Mouse (Mus musculus) stomach, postnatal 0 days (tissue): ENCODE measurements around the gene Sash1. TPM values are rescaled to one million over a fixed set of nuclear protein-coding genes. Genes with fewer than 3 reads are reported as not detected.

ENCODE experiments used
- ATAC-seq: fragments of 200-750 bp; cut with Nextera tagmentation; 2 replicates; pipeline ENCODE4 v1.8.0; 2017; ENCODE audit not compliant: low FRiP score, low TSS enrichment
- DNase-seq: peaks from one replicate; pipeline ENCODE4 v3.0.0-alpha.2; 2016; ENCODE audit warnings: low spot score
- H3K27ac ChIP-seq: fragments of 300-500 bp; sonication (generic); replicated peaks from 2 replicates; pipeline ENCODE4 v1.5.1; 2014; ENCODE audit warnings: mild to moderate bottlenecking, control low read depth
- H3K27me3 ChIP-seq: fragments of 300-500 bp; sonication (generic); 2 replicates; pipeline ENCODE4 v1.6.1; 2014; ENCODE audit warnings: low read length; ENCODE audit not compliant: control insufficient read depth, insufficient read depth
- H3K36me3 ChIP-seq: fragments of 300-500 bp; sonication (generic); 2 replicates; pipeline ENCODE4 v1.6.1; 2014; ENCODE audit warnings: low read length, mixed read lengths; ENCODE audit not compliant: control insufficient read depth, insufficient read depth
- H3K4me1 ChIP-seq: fragments of 300-500 bp; sonication (generic); replicated peaks from 2 replicates; pipeline ENCODE4 v1.6.1; 2014; ENCODE audit warnings: antibody characterized with exemption; ENCODE audit not compliant: control insufficient read depth, insufficient read depth
- H3K4me2 ChIP-seq: fragments of 300-500 bp; sonication (generic); replicated peaks from 2 replicates; pipeline ENCODE4 v1.6.1; 2014; ENCODE audit warnings: low read depth, mild to moderate bottlenecking, control low read depth, moderate library complexity
- H3K4me3 ChIP-seq: fragments of 300-500 bp; sonication (generic); 2 replicates; pipeline ENCODE4 v1.5.1; 2014; ENCODE audit warnings: low read depth, low read length, control low read depth
- H3K9ac ChIP-seq: fragments of 300-500 bp; sonication (generic); 2 replicates; pipeline ENCODE4 v1.6.1; 2014; ENCODE audit warnings: mild to moderate bottlenecking, low read length, control low read depth, mixed read lengths
- H3K9me3 ChIP-seq: fragments of 300-500 bp; sonication (generic); 2 replicates; pipeline ENCODE4 v1.6.1; 2016; ENCODE audit warnings: low read length; ENCODE audit not compliant: control insufficient read depth
- CTCF ChIP-seq: IDR thresholded peaks from 2 replicates; pipeline ENCODE4 v1.5.1; 2016; ENCODE audit warnings: antibody characterized with exemption, low read depth, mild to moderate bottlenecking, moderate library complexity
- EP300 ChIP-seq: optimal IDR thresholded peaks from 2 replicates; pipeline ENCODE3; 2016; ENCODE audit warnings: antibody characterized with exemption
- WGBS: fragments of 180-500 bp; shearing (Covaris S2); extraction: QIAGEN DNeasy Blood & Tissue Kit; methylation state at CpG from one replicate; pipeline ENCODE4 v1.1.7; 2014; 5-methylcytosine and 5-hydroxymethylcytosine counted together
- polyA plus RNA-seq: library from polyadenylated mRNA; unstranded; fragments of >200 nt; fragmentation: Nextera tagmentation; extraction: Ambion mirVana; gene quantifications from 2 replicates; pipeline ENCODE4 v1.2.1, GENCODE M21; 2015

Gene Sash1
- polyA plus RNA-seq, 1 experiment from 2014 or later: 3.8 TPM

DNA sequence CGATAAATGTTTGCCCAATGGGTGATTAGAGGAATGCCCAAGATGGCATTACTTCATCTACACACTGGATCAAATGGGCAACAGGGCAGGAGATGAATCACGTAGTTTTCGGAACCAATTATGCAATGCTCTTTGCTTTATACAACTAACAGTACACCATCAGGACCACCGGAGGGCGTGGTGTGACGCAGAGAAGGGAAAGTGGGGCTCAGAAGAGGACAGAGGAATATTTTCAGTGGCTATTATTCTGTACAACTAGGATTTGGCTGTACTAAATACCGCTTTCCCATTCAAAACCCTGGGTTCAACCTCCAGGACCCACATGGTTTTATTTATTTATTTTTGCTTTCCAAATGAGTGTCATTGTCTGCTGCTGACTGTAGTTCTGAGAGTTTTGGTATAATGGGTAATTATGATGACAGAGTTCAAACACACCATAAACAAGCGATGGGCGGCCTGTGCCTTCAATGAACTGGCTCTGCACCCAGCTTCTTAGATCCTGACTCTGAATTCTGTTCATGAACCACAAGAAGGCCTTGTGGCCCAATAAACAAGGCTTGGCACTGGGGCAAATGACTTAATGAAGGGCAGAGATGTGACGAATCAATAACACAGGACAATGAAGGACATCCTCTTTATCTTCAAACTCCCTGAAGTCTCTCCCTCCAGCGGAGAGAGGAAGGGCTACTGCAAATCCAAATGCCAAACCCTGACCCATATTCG lies 114.8 kb downstream of the Sash1 start:
- no peak overlapping the region for H3K27ac ChIP-seq
- H3K27me3 ChIP-seq: no peaks in the 10 kb centered on the region
- H3K4me3 ChIP-seq: no peak overlapping the region
- H3K36me3 ChIP-seq: peaks cover 2% of the 10 kb centered on the region; the same call in 1 of the 2 replicates
- H3K9me3 ChIP-seq: no peaks in the 10 kb centered on the region
- no peaks in the 10 kb centered on the region for H3K4me1 ChIP-seq
- H3K9ac ChIP-seq: no peak overlapping the region
- ATAC-seq (no peak), DNase-seq (no peak)
- no peak overlapping the region for H3K4me2 ChIP-seq
- WGBS: 90% methylated on average over 12 of the region's 12 CpGs
- TF ChIP-seq EP300: no peak
- TF ChIP-seq CTCF: peak; percentile 31

DNA sequence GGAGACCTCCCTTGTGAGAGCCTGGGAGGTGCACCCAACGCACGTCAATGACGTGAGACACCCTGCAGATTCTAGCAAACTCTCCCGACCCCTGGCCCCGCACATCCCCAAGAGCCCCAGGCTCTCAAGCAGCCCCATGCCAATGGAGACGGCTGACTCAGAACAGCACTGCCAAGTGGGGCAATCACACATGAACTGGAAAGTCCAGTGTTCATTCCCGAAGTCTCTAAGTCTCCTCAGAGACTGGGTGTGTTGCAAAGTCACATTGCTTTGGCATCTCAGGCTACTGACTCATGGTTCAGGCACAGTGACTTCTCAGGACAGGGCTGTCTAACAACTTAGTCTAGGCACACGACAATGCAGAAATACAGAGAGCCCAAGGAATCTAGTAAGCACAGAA lies 117.2 kb downstream of the Sash1 start:
- DNase-seq: no peak
- H3K4me3 ChIP-seq: no peak overlapping the region
- H3K9me3 ChIP-seq: no peaks in the 10 kb centered on the region
- no peak overlapping the region for H3K27ac ChIP-seq
- 72% methylated on average over 8 of the region's 8 CpGs for WGBS
- H3K27me3 ChIP-seq: no peaks in the 10 kb centered on the region
- no peaks in the 10 kb centered on the region for H3K4me1 ChIP-seq
- H3K36me3 ChIP-seq: peaks cover 5% of the 10 kb centered on the region; the same call in 1 of the 2 replicates
- no peak for ATAC-seq
- no peak for TF ChIP-seq EP300
- no peak for TF ChIP-seq CTCF
- H3K9ac ChIP-seq: no peak overlapping the region
- H3K4me2 ChIP-seq: no peak overlapping the region

DNA sequence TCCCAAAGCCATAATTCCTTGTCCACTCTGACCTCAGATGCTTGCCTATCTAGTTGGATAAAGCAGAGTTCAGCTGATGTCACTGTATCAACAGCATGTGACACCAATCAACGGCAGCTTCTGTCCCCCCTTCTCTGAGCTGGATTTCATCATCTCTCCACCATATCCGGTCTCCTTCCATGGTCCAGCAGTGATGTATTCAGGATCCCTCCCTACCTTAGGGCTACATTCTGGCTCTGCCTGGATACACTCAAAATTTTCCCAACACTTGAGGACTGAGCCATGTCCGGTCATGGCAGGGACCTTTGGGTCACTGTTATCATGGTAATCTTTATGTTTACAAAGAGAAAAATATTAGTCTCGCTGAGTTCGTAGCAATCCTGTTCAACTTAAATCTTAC lies 118.5 kb downstream of the Sash1 start:
- DNase-seq (no peak), ATAC-seq (no peak)
- H3K27ac ChIP-seq: no peak overlapping the region
- TF ChIP-seq CTCF (no peak), EP300 (no peak)
- H3K4me3 ChIP-seq: no peak overlapping the region
- H3K36me3 ChIP-seq: peaks cover 5% of the 10 kb centered on the region; the same call in 1 of the 2 replicates
- no peaks in the 10 kb centered on the region; the same call in 1 of the 2 replicates for H3K4me1 ChIP-seq
- H3K27me3 ChIP-seq: no peaks in the 10 kb centered on the region
- H3K9me3 ChIP-seq: no peaks in the 10 kb centered on the region
- WGBS: 55% methylated on average over 5 of the region's 5 CpGs
- H3K9ac ChIP-seq: no peak overlapping the region
- H3K4me2 ChIP-seq: no peak overlapping the region

DNA sequence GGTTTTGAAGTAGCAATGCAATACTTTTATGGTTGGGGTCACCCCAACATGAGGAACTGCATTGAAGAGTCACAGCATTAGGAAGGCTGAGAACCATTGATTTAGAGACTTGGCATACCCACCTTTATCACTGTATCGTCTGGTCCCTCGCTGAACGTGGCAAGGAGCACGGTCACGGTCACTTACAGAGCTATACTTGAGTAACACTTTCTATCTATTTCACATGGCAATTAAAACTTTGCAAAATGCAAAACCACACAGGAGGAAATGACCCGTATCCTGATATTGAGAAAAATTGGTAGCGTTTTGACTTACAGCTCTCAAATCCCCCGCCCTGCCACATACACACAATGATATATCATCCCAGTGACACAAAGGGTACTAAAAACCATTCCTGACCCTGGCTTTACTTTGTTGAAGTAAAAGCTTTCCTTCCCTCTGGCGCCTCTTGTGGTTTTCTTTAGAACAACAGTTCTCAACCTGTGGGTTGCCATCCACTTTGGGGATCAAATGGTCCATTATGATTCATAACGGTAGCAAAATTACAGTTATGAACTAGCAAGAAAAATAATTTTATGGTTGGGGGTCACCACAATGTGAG lies 119.8 kb downstream of the Sash1 start:
- DNase-seq: no peak
- Histone ChIP-seq H3K27me3 (no peaks in the 10 kb centered on the region), H3K9me3 (no peaks in the 10 kb centered on the region), H3K4me1 (no peaks in the 10 kb centered on the region; the same call in 1 of the 2 replicates), H3K9ac (no peak overlapping the region), H3K4me3 (no peak overlapping the region), H3K27ac (no peak overlapping the region), H3K36me3 (peaks cover 5% of the 10 kb centered on the region; the same call in 1 of the 2 replicates), H3K4me2 (no peak overlapping the region)
- TF ChIP-seq CTCF (peak; percentile 74), EP300 (no peak)
- 76% methylated on average over 10 of the region's 10 CpGs for WGBS
- ATAC-seq: no peak

DNA sequence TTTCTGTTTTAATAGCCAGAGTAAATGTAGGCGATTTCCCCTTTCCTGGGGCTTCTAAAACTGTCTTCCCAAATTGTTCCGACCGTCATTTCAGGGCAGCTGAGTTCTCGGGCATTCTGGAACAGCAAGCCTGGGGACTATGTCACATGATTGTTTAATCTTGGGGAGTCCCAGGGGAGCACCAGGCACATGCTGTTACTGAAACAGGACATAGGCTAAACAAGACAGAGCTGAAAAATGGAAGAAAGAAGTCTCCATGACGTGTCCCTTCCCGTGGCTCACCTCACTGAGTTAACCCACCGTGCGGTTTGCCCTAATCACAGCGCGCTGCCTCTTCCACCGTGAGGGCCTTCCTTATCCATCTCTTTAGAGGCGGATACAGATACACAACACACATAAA lies 123.1 kb downstream of the Sash1 start:
- no peaks in the 10 kb centered on the region for H3K9me3 ChIP-seq
- peaks cover 3% of the 10 kb centered on the region; the same call in 1 of the 2 replicates for H3K36me3 ChIP-seq
- no peaks in the 10 kb centered on the region; the same call in 1 of the 2 replicates for H3K4me1 ChIP-seq
- no peak overlapping the region for H3K9ac ChIP-seq
- no peaks in the 10 kb centered on the region for H3K27me3 ChIP-seq
- H3K4me2 ChIP-seq: peak overlapping the region; percentile 47
- ATAC-seq (no peak), DNase-seq (no peak)
- peak overlapping the region; percentile 32; the same call in 1 of the 2 replicates for H3K4me3 ChIP-seq
- WGBS: 45% methylated on average over 12 of the region's 12 CpGs
- no peak for TF ChIP-seq EP300
- no peak for TF ChIP-seq CTCF
- H3K27ac ChIP-seq: peak overlapping the region; percentile 45; the same call in 1 of the 2 replicates
